Mouse (Mus musculus) thymus, adult 2 months (tissue): ENCODE data around the gene Nanos3.

ENCODE experiments used
- CTCF ChIP-seq: fragments of 200-500 bp; IDR thresholded peaks from 2 replicates; pipeline ENCODE4 v1.5.1; 2012; ENCODE audit warnings: mild to moderate bottlenecking, control low read depth, low read length, moderate library complexity, borderline replicate concordance; ENCODE audit not compliant: control insufficient read depth, poor library complexity, insufficient read depth; ENCODE audit errors: extremely low read depth
- POLR2A ChIP-seq: fragments of 200-500 bp; IDR thresholded peaks from 2 replicates; pipeline ENCODE4 v1.6.1; 2012; ENCODE audit warnings: mild to moderate bottlenecking, low read length, control low read depth, moderate library complexity; ENCODE audit not compliant: control insufficient read depth, poor library complexity, insufficient read depth; ENCODE audit errors: extremely low read depth

DNA sequence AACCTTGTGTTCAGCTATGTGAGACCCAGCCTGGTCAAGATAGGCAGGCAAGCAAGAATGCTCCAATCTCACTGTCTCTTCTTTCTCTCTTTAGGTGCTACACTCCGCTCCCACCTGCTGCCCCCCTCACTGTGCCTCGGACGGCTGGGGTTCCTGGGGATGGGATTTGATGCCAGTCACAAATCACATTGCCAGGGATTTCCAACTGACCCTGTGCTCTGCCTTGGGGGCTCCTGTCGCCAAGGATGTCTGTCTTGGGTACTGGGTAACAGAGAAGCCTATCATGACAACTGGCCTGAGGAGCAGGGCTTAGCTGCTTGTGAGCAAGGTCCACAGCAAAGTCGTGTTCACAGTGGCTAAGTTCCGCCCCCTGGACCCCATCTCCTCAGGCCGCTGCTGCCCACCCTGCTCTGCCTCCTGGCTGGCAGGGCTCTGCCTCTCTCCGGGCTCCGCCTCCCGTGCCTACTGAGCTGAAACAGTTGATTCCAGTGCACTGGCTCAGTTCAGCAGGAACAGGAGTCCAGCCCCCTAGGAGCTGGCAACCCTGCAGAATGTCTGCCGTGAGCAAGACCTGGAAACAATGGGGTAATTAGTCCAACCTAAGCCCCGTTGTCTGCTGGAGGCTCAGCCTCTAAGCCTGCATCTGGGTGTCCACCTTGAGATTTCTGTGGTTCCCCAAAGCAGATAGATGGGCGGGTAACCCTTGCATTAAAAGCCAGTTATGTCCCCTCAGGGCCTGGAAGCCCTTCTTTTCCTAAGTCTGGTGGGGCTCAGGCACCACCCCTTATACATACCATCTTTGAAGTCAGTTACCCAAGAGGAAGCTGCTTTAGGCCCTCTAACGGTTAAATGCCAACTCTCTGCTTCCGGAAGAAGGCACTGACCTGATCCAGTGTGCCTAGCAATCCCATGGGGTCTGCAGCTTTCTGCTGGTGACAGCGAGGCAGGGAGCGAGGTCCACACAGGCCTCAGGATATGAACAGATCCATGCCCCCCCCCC, 23.7 kb upstream of the Nanos3 start:
- TF ChIP-seq CTCF (no peak), POLR2A (no peak)
